Mouse (Mus musculus) adrenal gland, adult 18-20 months (tissue): ENCODE measurements around the gene Spaca5. TPM values are rescaled to one million over a fixed set of nuclear protein-coding genes. Genes with fewer than 3 reads are reported as not detected.

Source experiments
- DNase-seq, 2 experiments: peaks; one replicate each; pipeline ENCODE4 v3.0.0; 2021 to 2022; ENCODE audit warnings: low spot score in 2 of 2
- long read RNA-seq, 2 experiments: library from polyadenylated mRNA; stranded (forward); transcript quantifications; one replicate each; pipeline ENCODE4 v2.0.0; 2021
- total RNA-seq, 2 experiments: library from RNA; stranded (reverse); gene quantifications; 1 replicate in 1 of 2; 2 replicates in 1 of 2; pipeline ENCODE4 v1.2.3; 2021

The Spaca5 gene
- total RNA-seq, result not detected
- long read RNA-seq, experiment 1, result 0 reads
- long read RNA-seq, experiment 2, result 0 reads

DNA sequence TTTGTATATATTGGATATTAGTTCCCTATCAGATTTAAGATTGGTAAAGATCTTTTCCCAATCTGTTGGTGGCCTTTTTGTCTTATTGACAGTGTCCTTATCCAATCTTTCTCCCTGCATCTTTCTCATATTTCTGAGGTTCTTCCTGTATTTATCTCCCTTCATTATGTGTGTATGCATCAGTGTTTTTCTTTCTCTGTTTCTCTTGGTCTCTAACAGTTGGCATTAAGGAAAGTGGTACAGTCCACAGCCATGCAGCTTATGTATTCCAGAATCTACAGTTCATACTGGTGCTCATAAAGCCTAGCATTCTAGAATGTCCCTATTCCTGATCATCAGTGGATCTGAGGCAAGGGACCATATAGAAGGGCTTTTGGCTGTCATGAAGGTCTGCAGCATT is at the start of gene Spaca5:
TSS of gene Spaca5 (plus strand) at position 301 of the 400 bp plus-strand sequence.
- DNase-seq, result no peak

DNA sequence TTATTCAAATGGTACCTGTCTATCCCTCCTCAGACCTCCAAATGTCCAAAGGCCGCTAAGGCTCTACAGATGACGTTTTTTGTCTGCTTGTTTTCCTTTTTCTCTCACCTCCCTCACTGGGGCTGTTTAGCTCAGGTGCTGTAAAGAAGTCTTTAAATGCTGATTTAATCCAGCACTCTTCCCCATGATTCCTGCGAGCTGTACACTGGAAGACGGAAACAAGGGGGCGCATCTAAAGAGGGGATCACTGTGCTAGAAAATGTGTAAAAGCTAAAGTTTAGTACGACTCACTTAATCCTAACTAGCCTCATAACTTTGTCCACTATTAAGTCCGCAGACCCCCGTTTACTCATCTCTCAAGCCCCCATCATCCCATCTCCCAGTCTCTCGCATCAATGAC is 6.7 kb upstream of the Spaca5 start:
- no peak for DNase-seq

- DNase-seq, result peak; percentile 57 to 66
Observed at GRCm38 (mm10) chrX:21061866-21062543, 6.2 kb upstream of the Spaca5 start, which contains the start of gene Zfp182. Zfp182 (minus strand) TSS chrX:21062316.

- no peak for DNase-seq
Observed at GRCm38 (mm10) chrX:21062544-21062890, 5.7 kb upstream of the Spaca5 start.

DNA sequence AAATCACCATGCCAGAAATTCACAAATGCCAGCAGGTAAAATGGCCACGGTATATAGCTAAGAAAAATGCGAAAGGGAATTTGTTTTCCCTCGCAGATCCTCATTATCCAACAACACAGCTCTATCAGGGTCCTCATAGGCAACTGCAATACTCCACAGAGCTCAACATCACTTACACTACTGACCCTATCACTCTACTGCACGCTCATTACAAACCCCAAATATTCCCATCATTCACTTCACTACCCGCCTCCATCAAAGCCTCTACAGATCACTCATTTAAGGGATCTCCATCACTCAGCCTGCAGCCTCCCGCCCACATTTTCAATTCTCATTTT is 20.4 kb downstream of the Spaca5 start:
- DNase-seq, result no peak

DNA sequence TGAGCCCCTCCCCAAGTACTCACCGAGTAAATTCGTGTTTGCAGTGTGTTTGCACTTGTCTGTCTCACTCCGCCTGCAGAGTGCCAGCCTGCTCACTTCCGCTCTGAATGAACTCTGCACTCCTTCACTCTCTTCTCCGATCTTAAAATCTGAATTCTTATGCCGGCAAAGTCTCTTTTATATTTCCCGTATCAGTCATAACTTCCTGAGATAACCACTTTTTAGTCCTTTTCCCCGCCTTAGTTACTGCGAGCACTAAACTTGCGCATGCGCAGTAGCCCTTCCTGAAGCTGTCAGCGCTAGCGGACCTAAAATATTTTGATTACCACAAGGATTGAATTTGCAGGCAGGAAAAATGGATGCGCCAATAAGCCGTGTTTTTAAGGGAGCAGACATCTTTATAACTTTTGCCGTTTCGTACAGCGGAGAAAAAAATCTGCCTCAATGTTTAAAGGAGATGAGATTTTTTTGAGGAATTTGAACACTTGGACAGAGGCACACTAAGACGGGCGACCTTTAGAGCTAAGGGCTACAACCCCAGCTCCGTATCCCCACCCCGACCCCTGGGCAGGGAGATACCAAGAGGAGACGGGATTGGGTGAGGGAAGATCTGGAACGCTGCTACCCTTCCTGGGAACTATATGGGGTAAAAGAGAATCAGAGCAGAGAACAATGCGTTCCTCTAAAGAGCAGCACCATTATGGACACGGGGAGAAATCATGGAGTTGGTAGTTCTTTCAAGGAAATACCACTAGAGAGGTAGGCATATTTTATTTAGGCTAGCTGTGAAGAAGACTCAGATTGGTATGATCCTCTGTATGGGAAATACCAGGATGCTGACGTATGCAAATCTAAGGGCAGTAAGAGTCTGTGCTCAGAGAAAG is 21.0 kb downstream of the Spaca5 start, which contains the start of gene Zfp300:
TSS of gene Zfp300 (minus strand) at position 545 of the 884 bp plus-strand sequence.
- peak; percentile 43 for DNase-seq

DNA sequence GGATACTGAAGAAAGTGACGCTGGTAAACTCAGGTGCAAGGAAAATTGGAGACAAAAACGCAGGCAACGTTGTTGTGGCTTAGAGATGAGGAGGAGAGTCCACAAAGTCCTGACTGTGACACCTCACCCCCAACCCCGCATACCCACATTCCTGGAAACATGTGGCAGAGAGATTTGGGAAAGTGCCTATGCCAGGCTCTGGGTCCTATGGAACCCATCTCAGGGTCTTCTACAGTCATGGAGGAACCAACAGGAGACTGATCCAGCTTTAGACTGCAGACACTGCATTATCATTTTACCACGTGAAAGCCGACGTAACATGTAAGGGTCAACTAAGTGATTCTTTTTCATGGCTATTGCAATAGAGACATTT is 21.6 kb downstream of the Spaca5 start:
- peak in 1 of 2 experiments; percentile 3 for DNase-seq

GRCm38 (mm10) chrX:21115520-21115919 is 47.3 kb downstream of the Spaca5 start, which contains the start of gene Ssxa1:
Ssxa1 (plus strand) TSS chrX:21115820.
- no peak for DNase-seq

Other genes with a start within 250 kb of the Spaca5 start
- gene Timp1, start 198.2 kb upstream of the Spaca5 start, total RNA-seq, result 10 to 100 TPM; 20.9 to 32.1 TPM
- gene Syn1, start 147.4 kb upstream of the Spaca5 start, total RNA-seq, result 10 to 100 TPM in 1 of 2 experiments, 1 to 10 TPM in 1; 7.5 to 10.6 TPM
- 10 to 100 TPM in 1 of 2 experiments, 1 to 10 TPM in 1; 9.6 to 16.8 TPM for gene Cfp, start 136.9 kb upstream of the Spaca5 start, total RNA-seq
- 10 to 100 TPM; 13.2 to 15.9 TPM for gene Elk1, start 117.8 kb upstream of the Spaca5 start, total RNA-seq
- gene Uxt, start 106.4 kb upstream of the Spaca5 start, total RNA-seq, result 10 to 100 TPM; 40.2 to 41.8 TPM
- 1 to 10 TPM; 5.4 to 5.9 TPM for gene Zfp182, start 6.1 kb upstream of the Spaca5 start, total RNA-seq
- gene Zfp300, start 21.1 kb downstream of the Spaca5 start, total RNA-seq, result 1 to 10 TPM in 1 of 2 experiments, under 1 TPM in 1; 0.99 to 1.3 TPM
- gene Ssxa1, start 47.4 kb downstream of the Spaca5 start, total RNA-seq, result not detected
- not detected for gene Gm21876, start 107.2 kb downstream of the Spaca5 start, total RNA-seq